Mouse (Mus musculus): ENCODE measurements at regions not wholly inside any gene's neighbourhood (a gene's known extent, or its start where the extent isn't known, plus 50 kb on each side); places are given as distances from the start of the nearest gene placed in this dataset.
A peak's percentile ranks its signal among the peaks of the same experiment; 100 is the strongest.

- Histone ChIP-seq H3K4me2 (ENCODE audit: low read depth, low read length) (no peak overlapping the region), H3K9me3 (ENCODE audit: low read length) (no peaks in the 10 kb centered on the region), H3K27ac (ENCODE audit: low read depth) (no peak overlapping the region), H3K4me3 (ENCODE audit: low read depth, low read length) (no peak overlapping the region), H3K27me3 (ENCODE audit: insufficient read depth, low read length) (no peaks in the 10 kb centered on the region), H3K9ac (replicated peaks) (no peak overlapping the region), H3K4me1 (ENCODE audit: insufficient read depth) (no peaks in the 10 kb centered on the region), H3K36me3 (replicated peaks; ENCODE audit: insufficient read depth, low read length) (no peaks in the 10 kb centered on the region)
- DNase-seq (no peak), ATAC-seq (no peak)
- TF ChIP-seq EP300 (IDR thresholded peaks at IDR 0.05; ENCODE audit: low read depth) (no peak), CTCF (IDR thresholded peaks at IDR 0.05; ENCODE audit: low read depth) (no peak)
- WGBS (ENCODE audit: insufficient replicate concordance) = 61% methylated on average over 3 of the region's 3 CpGs
Observed at GRCm38 (mm10) chr2:115070666-115071065, 415.9 kb upstream of the Dph6 start.

GRCm38 (mm10) chr2:115081563-115082291 lies 427.0 kb upstream of the Dph6 start:
- WGBS (ENCODE audit: insufficient replicate concordance) = 65% methylated on average over 11 of the region's 11 CpGs
- Histone ChIP-seq H3K4me2 (ENCODE audit: low read depth, low read length) (no peak overlapping the region), H3K27ac (ENCODE audit: low read depth) (no peak overlapping the region; the same call in 1 of the 2 replicates), H3K9ac (replicated peaks) (no peak overlapping the region), H3K36me3 (replicated peaks; ENCODE audit: insufficient read depth, low read length) (no peaks in the 10 kb centered on the region), H3K4me3 (ENCODE audit: low read depth, low read length) (no peak overlapping the region), H3K9me3 (ENCODE audit: low read length) (no peaks in the 10 kb centered on the region), H3K4me1 (ENCODE audit: insufficient read depth) (no peaks in the 10 kb centered on the region), H3K27me3 (ENCODE audit: insufficient read depth, low read length) (no peaks in the 10 kb centered on the region)
- TF ChIP-seq CTCF (IDR thresholded peaks at IDR 0.05; ENCODE audit: low read depth) (no peak), EP300 (IDR thresholded peaks at IDR 0.05; ENCODE audit: low read depth) (no peak)
- ATAC-seq = peak; percentile 19; the same call in 1 of the 2 replicates
- DNase-seq = no peak

GRCm38 (mm10) chr2:115082292-115082809 lies 427.6 kb upstream of the Dph6 start:
- no peaks in the 10 kb centered on the region for H3K4me1 ChIP-seq (ENCODE audit: insufficient read depth)
- H3K27ac ChIP-seq (ENCODE audit: low read depth) = peak overlapping the region; percentile 16; the same call in 1 of the 2 replicates
- no peaks in the 10 kb centered on the region for H3K9me3 ChIP-seq (ENCODE audit: low read length)
- ATAC-seq (no peak), DNase-seq (no peak)
- no peak for TF ChIP-seq EP300 (IDR thresholded peaks at IDR 0.05; ENCODE audit: low read depth)
- TF ChIP-seq CTCF (IDR thresholded peaks at IDR 0.05; ENCODE audit: low read depth) = no peak
- no peaks in the 10 kb centered on the region for H3K36me3 ChIP-seq (replicated peaks; ENCODE audit: insufficient read depth, low read length)
- H3K27me3 ChIP-seq (ENCODE audit: insufficient read depth, low read length) = no peaks in the 10 kb centered on the region
- 59% methylated on average over 6 of the region's 6 CpGs for WGBS (ENCODE audit: insufficient replicate concordance)
- no peak overlapping the region for H3K4me2 ChIP-seq (ENCODE audit: low read depth, low read length)
- no peak overlapping the region for H3K4me3 ChIP-seq (ENCODE audit: low read depth, low read length)
- no peak overlapping the region for H3K9ac ChIP-seq (replicated peaks)

GRCm38 (mm10) chr2:115088421-115089120 lies 433.8 kb upstream of the Dph6 start:
- Histone ChIP-seq H3K27me3 (ENCODE audit: insufficient read depth, low read length) (no peaks in the 10 kb centered on the region), H3K4me2 (ENCODE audit: low read depth, low read length) (no peak overlapping the region), H3K9ac (replicated peaks) (no peak overlapping the region), H3K4me3 (ENCODE audit: low read depth, low read length) (no peak overlapping the region), H3K4me1 (ENCODE audit: insufficient read depth) (no peaks in the 10 kb centered on the region), H3K36me3 (replicated peaks; ENCODE audit: insufficient read depth, low read length) (no peaks in the 10 kb centered on the region), H3K27ac (ENCODE audit: low read depth) (no peak overlapping the region), H3K9me3 (ENCODE audit: low read length) (no peaks in the 10 kb centered on the region)
- ATAC-seq (no peak), DNase-seq (no peak)
- 64% methylated on average over 4 of the region's 4 CpGs for WGBS (ENCODE audit: insufficient replicate concordance)
- TF ChIP-seq EP300 (IDR thresholded peaks at IDR 0.05; ENCODE audit: low read depth) = no peak
- no peak for TF ChIP-seq CTCF (IDR thresholded peaks at IDR 0.05; ENCODE audit: low read depth)

- no peaks in the 10 kb centered on the region for H3K36me3 ChIP-seq (replicated peaks; ENCODE audit: insufficient read depth, low read length)
- TF ChIP-seq EP300 (IDR thresholded peaks at IDR 0.05; ENCODE audit: low read depth) (no peak), CTCF (IDR thresholded peaks at IDR 0.05; ENCODE audit: low read depth) (no peak)
- ATAC-seq (no peak), DNase-seq (no peak)
- no peaks in the 10 kb centered on the region for H3K27me3 ChIP-seq (ENCODE audit: insufficient read depth, low read length)
- no peak overlapping the region for H3K9ac ChIP-seq (replicated peaks)
- no peak overlapping the region for H3K27ac ChIP-seq (ENCODE audit: low read depth)
- no peaks in the 10 kb centered on the region for H3K9me3 ChIP-seq (ENCODE audit: low read length)
- no peaks in the 10 kb centered on the region for H3K4me1 ChIP-seq (ENCODE audit: insufficient read depth)
- 48% methylated on average over 12 of the region's 12 CpGs for WGBS (ENCODE audit: insufficient replicate concordance)
- H3K4me3 ChIP-seq (ENCODE audit: low read depth, low read length) = no peak overlapping the region
- H3K4me2 ChIP-seq (ENCODE audit: low read depth, low read length) = no peak overlapping the region
Observed at GRCm38 (mm10) chr2:115090430-115091175, 435.8 kb upstream of the Dph6 start.

- Histone ChIP-seq H3K4me3 (ENCODE audit: low read depth, low read length) (no peak overlapping the region), H3K9me3 (ENCODE audit: low read length) (no peaks in the 10 kb centered on the region), H3K4me2 (ENCODE audit: low read depth, low read length) (no peak overlapping the region), H3K27me3 (ENCODE audit: insufficient read depth, low read length) (no peaks in the 10 kb centered on the region), H3K4me1 (ENCODE audit: insufficient read depth) (no peaks in the 10 kb centered on the region), H3K9ac (replicated peaks) (no peak overlapping the region), H3K27ac (ENCODE audit: low read depth) (no peak overlapping the region), H3K36me3 (replicated peaks; ENCODE audit: insufficient read depth, low read length) (no peaks in the 10 kb centered on the region)
- TF ChIP-seq EP300 (IDR thresholded peaks at IDR 0.05; ENCODE audit: low read depth) (no peak), CTCF (IDR thresholded peaks at IDR 0.05; ENCODE audit: low read depth) (no peak)
- WGBS (ENCODE audit: insufficient replicate concordance) = 81% methylated on average over 12 of the region's 12 CpGs
- DNase-seq (no peak), ATAC-seq (no peak)
Observed at GRCm38 (mm10) chr2:115095351-115095750, 440.6 kb upstream of the Dph6 start.
